Mouse (Mus musculus): ENCODE measurements around the gene Gm10518. TPM values are rescaled to one million over a fixed set of nuclear protein-coding genes. Genes with fewer than 3 reads are reported as not detected.

Gm10518 gene
- not detected in 2 replicates for polyA plus RNA-seq (2012; rRNA removed)

GRCm38 (mm10) chr1:179802610-179803512 lies at the start of gene Gm10518:
Gene Gm10518, plus strand, starts transcription at chr1:179803376.
- H3K27me3 ChIP-seq (ENCODE audit: control insufficient read depth, insufficient read depth, low read length), result no peaks in the 10 kb centered on the region
- peak within 1 kb of the TSS; percentile 75 for H3K27ac ChIP-seq (ENCODE audit: insufficient read depth, low read length)
- TF ChIP-seq CTCF (IDR thresholded peaks at IDR 0.05; ENCODE audit: borderline replicate concordance, insufficient read depth, low read depth, low read length), result no peak
- no peak for TF ChIP-seq POLR2A (IDR thresholded peaks at IDR 0.05; ENCODE audit: borderline replicate concordance, insufficient read depth, low read length)
- no peaks in the 10 kb centered on the region; the same call in 1 of the 2 replicates for H3K4me1 ChIP-seq (ENCODE audit: control insufficient read depth, insufficient read depth, low read length)
- DNase-seq, result peak; percentile 79 to 84
- under 1% methylated on average over 70 of the region's 94 CpGs for WGBS
- H3K4me3 ChIP-seq (replicated peaks; ENCODE audit: insufficient read depth, low read depth, low read length), result peak within 1 kb of the TSS; percentile 48

DNA sequence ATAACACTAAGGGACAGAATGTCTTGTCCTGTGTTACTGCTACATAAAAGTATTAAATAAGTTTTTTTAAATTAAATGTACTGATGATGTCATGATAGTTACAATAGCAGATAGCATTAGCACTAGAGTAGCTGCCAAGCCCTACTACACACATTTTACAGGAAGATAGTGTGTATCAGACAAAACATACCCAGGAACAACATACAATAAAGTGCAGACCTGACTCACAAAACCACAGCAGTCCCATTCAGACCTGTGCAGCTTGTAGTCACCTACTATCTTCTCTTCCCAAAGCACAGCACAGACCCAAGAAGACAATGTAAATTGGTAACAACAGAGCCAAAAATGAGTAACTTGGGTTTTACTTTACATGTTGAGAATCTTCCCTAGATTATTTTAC lies 46.7 kb upstream of the Gm10518 start:
- Histone ChIP-seq H3K4me1 (ENCODE audit: control insufficient read depth, insufficient read depth, low read length) (peaks cover 10% of the 10 kb centered on the region; the same call in 1 of the 2 replicates), H3K27me3 (ENCODE audit: control insufficient read depth, insufficient read depth, low read length) (no peaks in the 10 kb centered on the region), H3K27ac (ENCODE audit: insufficient read depth, low read length) (no peak overlapping the region), H3K4me3 (replicated peaks; ENCODE audit: insufficient read depth, low read depth, low read length) (no peak overlapping the region)
- TF ChIP-seq POLR2A (IDR thresholded peaks at IDR 0.05; ENCODE audit: borderline replicate concordance, insufficient read depth, low read length) (no peak), CTCF (IDR thresholded peaks at IDR 0.05; ENCODE audit: borderline replicate concordance, insufficient read depth, low read depth, low read length) (no peak)
- no peak for DNase-seq

DNA sequence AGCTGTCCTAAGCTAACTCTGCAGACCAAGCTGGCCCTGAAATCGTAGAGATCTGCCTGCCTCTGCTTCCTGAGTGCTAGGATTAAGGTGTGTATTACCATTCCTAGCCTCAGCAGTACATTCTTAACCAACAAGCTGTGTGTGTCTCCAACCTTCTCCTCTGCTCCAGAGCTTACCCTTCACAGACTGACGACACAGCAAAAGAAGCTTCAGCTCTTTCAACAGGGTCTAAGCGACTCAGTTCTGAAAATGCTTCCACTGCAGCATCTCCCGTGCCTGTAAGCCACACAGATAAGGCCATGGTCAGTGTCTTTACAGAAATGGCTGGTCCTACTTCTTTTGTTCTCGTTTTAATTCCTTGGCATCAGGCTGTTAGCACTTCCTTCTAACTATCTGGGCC lies 43.1 kb upstream of the Gm10518 start:
- Histone ChIP-seq H3K27me3 (ENCODE audit: control insufficient read depth, insufficient read depth, low read length) (no peaks in the 10 kb centered on the region), H3K4me1 (ENCODE audit: control insufficient read depth, insufficient read depth, low read length) (no peaks in the 10 kb centered on the region), H3K27ac (ENCODE audit: insufficient read depth, low read length) (no peak overlapping the region), H3K4me3 (replicated peaks; ENCODE audit: insufficient read depth, low read depth, low read length) (no peak overlapping the region)
- 96% methylated on average over 5 of the region's 5 CpGs for WGBS
- TF ChIP-seq POLR2A (IDR thresholded peaks at IDR 0.05; ENCODE audit: borderline replicate concordance, insufficient read depth, low read length), result no peak
- no peak for TF ChIP-seq CTCF (IDR thresholded peaks at IDR 0.05; ENCODE audit: borderline replicate concordance, insufficient read depth, low read depth, low read length)
- no peak for DNase-seq

- TF ChIP-seq CTCF (IDR thresholded peaks at IDR 0.05; ENCODE audit: borderline replicate concordance, insufficient read depth, low read depth, low read length) (no peak), POLR2A (IDR thresholded peaks at IDR 0.05; ENCODE audit: borderline replicate concordance, insufficient read depth, low read length) (no peak)
- 92% methylated on average over 4 of the region's 4 CpGs for WGBS
- Histone ChIP-seq H3K4me1 (ENCODE audit: control insufficient read depth, insufficient read depth, low read length) (no peaks in the 10 kb centered on the region), H3K27me3 (ENCODE audit: control insufficient read depth, insufficient read depth, low read length) (no peaks in the 10 kb centered on the region), H3K4me3 (replicated peaks; ENCODE audit: insufficient read depth, low read depth, low read length) (no peak overlapping the region), H3K27ac (ENCODE audit: insufficient read depth, low read length) (no peak overlapping the region)
- DNase-seq, result no peak
Measured at GRCm38 (mm10) chr1:179760553-179760952, 42.6 kb upstream of the Gm10518 start.

DNA sequence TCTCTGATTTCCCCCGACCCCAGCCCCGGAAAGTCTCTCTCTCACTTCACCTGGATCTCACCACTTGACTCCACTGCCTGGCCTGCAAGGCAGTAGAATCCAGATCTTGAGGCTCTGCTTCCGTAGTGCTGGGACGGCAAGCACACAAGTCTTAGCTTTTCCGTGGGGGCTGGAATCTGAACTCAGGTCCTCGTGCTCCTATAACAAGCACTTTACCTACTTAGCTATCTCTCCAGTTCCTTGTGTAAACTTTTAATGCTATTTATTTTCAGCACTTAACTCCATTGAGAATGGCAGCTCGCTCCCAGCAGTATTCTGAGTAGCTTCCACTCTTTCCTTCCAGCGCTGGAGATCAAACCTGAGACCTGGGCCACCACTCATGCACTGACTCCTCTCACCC lies 26.3 kb upstream of the Gm10518 start:
- Histone ChIP-seq H3K27me3 (ENCODE audit: control insufficient read depth, insufficient read depth, low read length) (no peaks in the 10 kb centered on the region), H3K4me3 (replicated peaks; ENCODE audit: insufficient read depth, low read depth, low read length) (no peak overlapping the region), H3K27ac (ENCODE audit: insufficient read depth, low read length) (no peak overlapping the region), H3K4me1 (ENCODE audit: control insufficient read depth, insufficient read depth, low read length) (no peaks in the 10 kb centered on the region)
- DNase-seq, result no peak
- TF ChIP-seq POLR2A (IDR thresholded peaks at IDR 0.05; ENCODE audit: borderline replicate concordance, insufficient read depth, low read length), result no peak
- TF ChIP-seq CTCF (IDR thresholded peaks at IDR 0.05; ENCODE audit: borderline replicate concordance, insufficient read depth, low read depth, low read length), result no peak
- 96% methylated on average over 8 of the region's 8 CpGs for WGBS

DNA sequence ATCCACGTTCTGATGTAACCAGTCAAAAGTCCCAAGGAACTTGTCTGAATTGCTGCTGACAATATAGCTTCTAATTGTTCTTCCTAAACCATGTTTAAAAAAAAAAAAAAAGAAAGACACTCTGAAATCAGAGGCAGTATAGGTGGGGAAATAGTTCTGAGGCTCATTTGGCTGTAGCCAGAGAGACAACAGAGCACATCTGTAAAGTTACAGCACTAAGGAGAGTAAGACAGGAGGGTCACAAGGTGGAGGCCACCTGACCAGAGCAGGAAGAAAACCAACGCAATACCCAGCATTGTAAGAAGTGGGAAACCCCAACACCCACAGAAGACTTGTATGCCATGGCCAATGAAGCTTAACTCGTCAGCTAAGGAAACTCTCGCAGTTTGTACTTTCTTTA lies 19.1 kb upstream of the Gm10518 start:
- Histone ChIP-seq H3K4me1 (ENCODE audit: control insufficient read depth, insufficient read depth, low read length) (no peaks in the 10 kb centered on the region), H3K4me3 (replicated peaks; ENCODE audit: insufficient read depth, low read depth, low read length) (no peak overlapping the region), H3K27ac (ENCODE audit: insufficient read depth, low read length) (no peak overlapping the region), H3K27me3 (ENCODE audit: control insufficient read depth, insufficient read depth, low read length) (no peaks in the 10 kb centered on the region)
- 84% methylated on average over 4 of the region's 4 CpGs for WGBS
- no peak for DNase-seq
- TF ChIP-seq POLR2A (IDR thresholded peaks at IDR 0.05; ENCODE audit: borderline replicate concordance, insufficient read depth, low read length) (no peak), CTCF (IDR thresholded peaks at IDR 0.05; ENCODE audit: borderline replicate concordance, insufficient read depth, low read depth, low read length) (no peak)

DNA sequence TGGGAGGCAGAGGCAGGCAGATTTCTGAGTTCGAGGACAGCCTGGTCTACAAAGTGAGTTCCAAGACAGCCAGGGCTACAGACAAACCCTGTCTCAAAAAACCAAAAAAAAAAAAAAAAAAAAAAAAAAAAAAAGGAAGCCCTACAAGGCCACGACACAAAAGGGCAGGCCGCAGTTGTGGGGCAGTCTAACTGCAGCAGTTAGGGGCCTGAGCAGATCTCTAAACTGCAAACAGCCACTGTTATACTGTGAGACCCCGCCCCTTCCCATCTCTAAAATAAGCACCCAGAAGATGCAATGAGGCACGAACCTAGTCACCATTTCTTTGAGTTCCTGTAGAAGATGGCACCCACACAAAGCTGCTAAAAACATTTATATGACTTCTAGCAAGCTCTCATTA lies 17.7 kb upstream of the Gm10518 start:
- Histone ChIP-seq H3K27ac (ENCODE audit: insufficient read depth, low read length) (no peak overlapping the region), H3K4me3 (replicated peaks; ENCODE audit: insufficient read depth, low read depth, low read length) (no peak overlapping the region), H3K4me1 (ENCODE audit: control insufficient read depth, insufficient read depth, low read length) (no peaks in the 10 kb centered on the region), H3K27me3 (ENCODE audit: control insufficient read depth, insufficient read depth, low read length) (no peaks in the 10 kb centered on the region)
- TF ChIP-seq CTCF (IDR thresholded peaks at IDR 0.05; ENCODE audit: borderline replicate concordance, insufficient read depth, low read depth, low read length) (no peak), POLR2A (IDR thresholded peaks at IDR 0.05; ENCODE audit: borderline replicate concordance, insufficient read depth, low read length) (no peak)
- WGBS, result 90% methylated on average over 5 of the region's 5 CpGs
- DNase-seq, result no peak

GRCm38 (mm10) chr1:179787281-179787680 lies 15.9 kb upstream of the Gm10518 start:
- no peaks in the 10 kb centered on the region for H3K27me3 ChIP-seq (ENCODE audit: control insufficient read depth, insufficient read depth, low read length)
- 87% methylated on average over 4 of the region's 4 CpGs for WGBS
- H3K27ac ChIP-seq (ENCODE audit: insufficient read depth, low read length), result no peak overlapping the region
- H3K4me3 ChIP-seq (replicated peaks; ENCODE audit: insufficient read depth, low read depth, low read length), result no peak overlapping the region
- no peak for TF ChIP-seq POLR2A (IDR thresholded peaks at IDR 0.05; ENCODE audit: borderline replicate concordance, insufficient read depth, low read length)
- no peak for TF ChIP-seq CTCF (IDR thresholded peaks at IDR 0.05; ENCODE audit: borderline replicate concordance, insufficient read depth, low read depth, low read length)
- DNase-seq, result no peak
- no peaks in the 10 kb centered on the region for H3K4me1 ChIP-seq (ENCODE audit: control insufficient read depth, insufficient read depth, low read length)

Measured in cerebellum, adult 2 months (tissue).